Mouse (Mus musculus): ENCODE data around the gene Itpkb. TPM values are rescaled to one million over a fixed set of nuclear protein-coding genes. Genes with fewer than 3 reads are reported as not detected.

Gene Itpkb
- 5.5 TPM for polyA plus RNA-seq (2014; fragmentation: Illumina TruSeq; extraction: RNeasy Lipid Tissue Mini Kit (QIAGEN cat#74804); ENCODE audit: low read depth, low replicate concordance)

DNA sequence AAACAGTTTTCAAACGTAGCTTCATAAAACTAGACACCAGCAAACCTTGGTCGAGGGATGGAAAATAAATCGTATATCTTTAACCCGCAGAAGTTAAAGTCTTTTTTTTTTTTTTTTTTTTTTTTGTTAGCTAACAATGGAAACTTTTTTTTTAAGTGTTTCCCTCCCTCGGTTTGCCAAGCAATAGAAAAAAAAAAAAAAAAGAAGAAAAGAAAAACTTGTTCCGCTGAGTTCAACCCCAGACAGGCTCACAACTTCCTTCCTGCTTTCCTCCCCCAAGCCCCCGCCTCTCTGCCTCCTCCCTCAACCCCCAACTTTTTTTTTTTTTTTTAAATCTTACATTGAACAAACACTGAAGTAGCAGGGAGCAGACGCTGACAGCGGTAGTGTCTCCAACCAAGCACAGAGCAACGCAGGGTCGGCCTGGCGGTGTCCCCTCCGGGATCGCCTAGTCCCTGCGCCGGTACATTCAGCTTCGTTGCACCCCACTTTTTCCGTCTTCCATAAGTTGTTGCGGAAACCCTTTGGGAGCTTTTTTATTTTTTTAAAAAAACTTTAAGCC lies at the start of gene Itpkb:
Gene Itpkb (plus strand): TSS at position 341 of the 562 bp plus-strand sequence.

Other genes starting within 250 kb of the Itpkb start
- 11.9 TPM for gene Coq8a, start 130.9 kb upstream of the Itpkb start, polyA plus RNA-seq (2014; fragmentation: Illumina TruSeq; extraction: RNeasy Lipid Tissue Mini Kit (QIAGEN cat#74804); ENCODE audit: low read depth, low replicate concordance)
- gene Psen2, start 67.0 kb upstream of the Itpkb start, polyA plus RNA-seq (2014; fragmentation: Illumina TruSeq; extraction: RNeasy Lipid Tissue Mini Kit (QIAGEN cat#74804); ENCODE audit: low read depth, low replicate concordance): 2.4 TPM
- 0.08 TPM for gene Stum, start 153.0 kb downstream of the Itpkb start, polyA plus RNA-seq (2014; fragmentation: Illumina TruSeq; extraction: RNeasy Lipid Tissue Mini Kit (QIAGEN cat#74804); ENCODE audit: low read depth, low replicate concordance)
- 13.2 TPM for gene Parp1, start 238.4 kb downstream of the Itpkb start, polyA plus RNA-seq (2014; fragmentation: Illumina TruSeq; extraction: RNeasy Lipid Tissue Mini Kit (QIAGEN cat#74804); ENCODE audit: low read depth, low replicate concordance)